Mouse (Mus musculus): ENCODE measurements around the gene Ngf. TPM values are rescaled to one million over a fixed set of nuclear protein-coding genes. Genes with fewer than 3 reads are reported as not detected.

Ngf gene
- total and polyA plus RNA-seq, 2 experiments from 2014 or later = 1.1 to 2.8 TPM

GRCm38 (mm10) chr3:102477917-102478694, 8.4 kb downstream of the Ngf start:
- Histone ChIP-seq H3K4me2 (ENCODE audit: low read depth, low read length) (no peak overlapping the region), H3K9me3 (ENCODE audit: low read length) (no peaks in the 10 kb centered on the region), H3K27me3 (ENCODE audit: insufficient read depth, low read length) (no peaks in the 10 kb centered on the region), H3K9ac (replicated peaks; ENCODE audit: low read length) (no peak overlapping the region), H3K36me3 (ENCODE audit: insufficient read depth, low read length) (no peaks in the 10 kb centered on the region), H3K4me1 (ENCODE audit: insufficient read depth, low read length) (no peaks in the 10 kb centered on the region), H3K27ac (no peak overlapping the region), H3K4me3 (ENCODE audit: low read length) (no peak overlapping the region)
- 87% methylated on average over 12 of the region's 12 CpGs for WGBS
- ATAC-seq (no peak), DNase-seq (ENCODE audit: low spot score) (no peak)
- no peak for TF ChIP-seq CTCF (IDR thresholded peaks at IDR 0.05; ENCODE audit: low read depth)

- Histone ChIP-seq H3K9ac (replicated peaks; ENCODE audit: low read length) (no peak overlapping the region), H3K36me3 (ENCODE audit: insufficient read depth, low read length) (no peaks in the 10 kb centered on the region), H3K4me2 (ENCODE audit: low read depth, low read length) (no peak overlapping the region), H3K9me3 (ENCODE audit: low read length) (no peaks in the 10 kb centered on the region), H3K4me3 (ENCODE audit: low read length) (no peak overlapping the region), H3K27ac (no peak overlapping the region), H3K4me1 (ENCODE audit: insufficient read depth, low read length) (no peaks in the 10 kb centered on the region), H3K27me3 (ENCODE audit: insufficient read depth, low read length) (no peaks in the 10 kb centered on the region)
- DNase-seq (ENCODE audit: low spot score) (no peak), ATAC-seq (no peak)
- no peak for TF ChIP-seq CTCF (IDR thresholded peaks at IDR 0.05; ENCODE audit: low read depth)
- WGBS = 71% methylated on average over 14 of the region's 14 CpGs
Observed at GRCm38 (mm10) chr3:102490393-102491123, 20.8 kb downstream of the Ngf start.

- no peaks in the 10 kb centered on the region for H3K36me3 ChIP-seq (ENCODE audit: insufficient read depth, low read length)
- no peak overlapping the region for H3K9ac ChIP-seq (replicated peaks; ENCODE audit: low read length)
- H3K4me2 ChIP-seq (ENCODE audit: low read depth, low read length) = no peak overlapping the region
- H3K9me3 ChIP-seq (ENCODE audit: low read length) = no peaks in the 10 kb centered on the region
- H3K4me1 ChIP-seq (ENCODE audit: insufficient read depth, low read length) = no peaks in the 10 kb centered on the region
- H3K27ac ChIP-seq = no peak overlapping the region
- WGBS = 82% methylated on average over 7 of the region's 7 CpGs
- no peak for DNase-seq (ENCODE audit: low spot score)
- no peak overlapping the region for H3K4me3 ChIP-seq (ENCODE audit: low read length)
- H3K27me3 ChIP-seq (ENCODE audit: insufficient read depth, low read length) = no peaks in the 10 kb centered on the region
- no peak for TF ChIP-seq CTCF (IDR thresholded peaks at IDR 0.05; ENCODE audit: low read depth)
- ATAC-seq = no peak
Observed at GRCm38 (mm10) chr3:102498113-102498512, 28.4 kb downstream of the Ngf start.

- Histone ChIP-seq H3K9me3 (ENCODE audit: low read length) (no peaks in the 10 kb centered on the region), H3K27me3 (ENCODE audit: insufficient read depth, low read length) (no peaks in the 10 kb centered on the region), H3K4me1 (ENCODE audit: insufficient read depth, low read length) (no peaks in the 10 kb centered on the region), H3K4me3 (ENCODE audit: low read length) (no peak overlapping the region), H3K27ac (no peak overlapping the region), H3K9ac (replicated peaks; ENCODE audit: low read length) (no peak overlapping the region), H3K36me3 (ENCODE audit: insufficient read depth, low read length) (no peaks in the 10 kb centered on the region), H3K4me2 (ENCODE audit: low read depth, low read length) (no peak overlapping the region)
- WGBS = 72% methylated on average over 6 of the region's 6 CpGs
- ATAC-seq = no peak
- DNase-seq (ENCODE audit: low spot score) = no peak
- no peak for TF ChIP-seq CTCF (IDR thresholded peaks at IDR 0.05; ENCODE audit: low read depth)
Observed at GRCm38 (mm10) chr3:102498931-102499330, 29.2 kb downstream of the Ngf start.

GRCm38 (mm10) chr3:102500031-102500430, 30.3 kb downstream of the Ngf start:
- H3K9me3 ChIP-seq (ENCODE audit: low read length) = no peaks in the 10 kb centered on the region
- H3K27me3 ChIP-seq (ENCODE audit: insufficient read depth, low read length) = no peaks in the 10 kb centered on the region
- H3K27ac ChIP-seq = no peak overlapping the region
- no peak for TF ChIP-seq CTCF (IDR thresholded peaks at IDR 0.05; ENCODE audit: low read depth)
- ATAC-seq = no peak
- no peak for DNase-seq (ENCODE audit: low spot score)
- H3K4me3 ChIP-seq (ENCODE audit: low read length) = no peak overlapping the region
- H3K4me2 ChIP-seq (ENCODE audit: low read depth, low read length) = no peak overlapping the region
- 84% methylated on average over 2 of the region's 2 CpGs for WGBS
- H3K4me1 ChIP-seq (ENCODE audit: insufficient read depth, low read length) = no peaks in the 10 kb centered on the region
- H3K36me3 ChIP-seq (ENCODE audit: insufficient read depth, low read length) = no peaks in the 10 kb centered on the region
- no peak overlapping the region for H3K9ac ChIP-seq (replicated peaks; ENCODE audit: low read length)

- Histone ChIP-seq H3K27ac (no peak overlapping the region), H3K36me3 (ENCODE audit: insufficient read depth, low read length) (no peaks in the 10 kb centered on the region), H3K4me2 (ENCODE audit: low read depth, low read length) (no peak overlapping the region), H3K4me3 (ENCODE audit: low read length) (no peak overlapping the region), H3K4me1 (ENCODE audit: insufficient read depth, low read length) (0 out of 2 replicates have a peak, but pooled peaks cover 4% of the 10 kb centered on the region), H3K9me3 (ENCODE audit: low read length) (no peaks in the 10 kb centered on the region), H3K9ac (replicated peaks; ENCODE audit: low read length) (no peak overlapping the region), H3K27me3 (ENCODE audit: insufficient read depth, low read length) (no peaks in the 10 kb centered on the region)
- WGBS = 40% methylated on average over 4 of the region's 4 CpGs
- DNase-seq (ENCODE audit: low spot score) = peak; percentile 36
- TF ChIP-seq CTCF (IDR thresholded peaks at IDR 0.05; ENCODE audit: low read depth) = no peak
- ATAC-seq = peak; percentile 45; the same call in 1 of the 2 replicates
Observed at GRCm38 (mm10) chr3:102501186-102501585, 31.5 kb downstream of the Ngf start.
